Mouse (Mus musculus) stomach, adult 2 months (tissue): ENCODE results near the gene Deaf1. TPM values are rescaled to one million over a fixed set of nuclear protein-coding genes. Genes with fewer than 3 reads are reported as not detected.

Source experiments
- polyA plus RNA-seq: library from polyadenylated mRNA; depleted of rRNA; stranded (reverse); fragments of >200 nt; gene quantifications from 2 replicates; pipeline ENCODE4 v1.2.3, GENCODE M21; 2012; rRNA removed

Deaf1 gene
- 10.8 and 14.7 TPM in 2 replicates for polyA plus RNA-seq

GRCm38 (mm10) chr7:141327469-141328372 lies at the start of gene Deaf1, which contains the start of gene Tmem80:
Gene Deaf1 (minus strand): TSS chr7:141327690.
Gene Tmem80 (plus strand): TSS chr7:141327739.

DNA sequence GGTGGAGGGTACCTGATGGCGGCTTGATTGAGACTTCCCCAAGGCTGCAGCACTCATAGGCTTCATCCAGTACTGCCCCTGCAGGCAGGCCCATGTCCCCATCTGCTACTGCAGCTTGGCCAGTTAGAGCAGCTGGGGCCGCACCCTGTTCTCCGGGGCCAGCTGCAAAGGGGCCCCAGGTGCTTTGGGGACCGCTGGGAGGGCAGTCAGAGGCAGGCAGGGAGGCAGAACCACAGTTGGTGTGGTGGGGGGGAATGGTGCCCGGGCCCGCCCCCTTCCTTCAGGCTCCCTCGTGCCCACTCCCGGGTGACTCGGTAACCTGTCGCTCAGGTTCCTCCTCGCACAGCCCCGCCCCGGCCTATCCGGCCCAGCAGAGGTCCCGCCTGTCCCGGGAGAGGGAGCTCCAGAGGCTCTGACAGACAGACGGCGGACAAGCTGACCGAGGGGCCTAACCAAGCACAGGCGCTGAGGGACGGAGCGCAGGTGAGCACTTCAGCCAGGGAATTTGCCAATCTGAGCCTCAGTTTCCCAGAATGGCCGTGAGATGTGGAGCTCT lies 11.2 kb upstream of the Deaf1 start, which contains the start of gene Eps8l2:
TSS of gene Eps8l2 (plus strand) at position 305 of the 556 bp plus-strand sequence.

GRCm38 (mm10) chr7:141291921-141292582 lies 35.4 kb downstream of the Deaf1 start, which contains the start of gene Drd4:
Gene Drd4 (plus strand): TSS chr7:141292006.

DNA sequence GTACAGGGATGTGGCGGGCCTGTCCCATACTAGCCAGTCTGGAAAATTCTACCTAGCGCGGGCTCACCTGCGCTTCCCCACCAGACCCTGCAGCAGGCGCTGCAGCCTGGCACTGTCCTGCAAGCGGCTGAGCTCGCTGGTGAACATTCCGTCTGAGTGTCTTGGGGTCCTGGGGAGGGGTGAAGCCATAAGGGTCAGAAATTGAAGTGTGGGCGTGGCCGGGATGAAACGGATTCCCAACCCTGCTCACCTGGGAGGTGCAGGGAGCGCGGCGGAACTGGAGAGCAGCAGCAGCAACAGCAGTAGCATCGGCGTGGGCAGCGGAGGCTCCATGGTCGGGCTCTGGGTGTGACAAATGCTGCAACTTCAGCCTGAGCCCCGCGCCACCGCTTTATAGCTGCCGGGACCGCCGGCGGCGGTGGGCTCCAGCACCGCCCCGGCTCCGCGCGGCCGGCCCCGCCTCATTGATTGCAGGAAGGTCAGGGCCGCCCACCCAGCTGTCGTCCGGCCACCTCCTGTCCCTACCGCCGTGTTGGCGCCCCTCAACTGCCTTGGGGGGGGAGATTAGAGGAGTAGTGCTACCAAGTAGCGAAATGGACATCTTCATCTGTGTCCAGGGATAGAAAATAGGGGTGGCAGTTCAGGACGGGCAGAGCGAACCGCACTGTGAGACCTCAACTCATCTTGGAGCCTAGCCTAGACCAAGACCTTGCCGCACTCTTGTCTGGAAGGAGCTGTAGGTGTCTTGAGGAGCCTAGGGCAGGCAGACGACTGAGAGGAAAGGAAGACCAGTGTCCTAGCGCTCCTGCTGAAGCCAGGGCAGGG lies 48.5 kb downstream of the Deaf1 start, which contains the start of gene Sct:
TSS of gene Sct (minus strand) at position 368 of the 825 bp plus-strand sequence.

GRCm38 (mm10) chr7:141276546-141276945 lies 50.9 kb downstream of the Deaf1 start, which contains the start of gene Cdhr5:
Gene Cdhr5 (minus strand): TSS chr7:141276786.

GRCm38 (mm10) chr7:141265739-141266561 lies 61.5 kb downstream of the Deaf1 start, which contains the start of gene Irf7:
Gene Irf7 (minus strand): TSS chr7:141266481.

Other genes with a start within 250 kb of the Deaf1 start
- 87.1 and 93.8 TPM in 2 replicates for gene Pkp3, start 249.5 kb downstream of the Deaf1 start, polyA plus RNA-seq
- gene Sigirr, start 227.1 kb downstream of the Deaf1 start, polyA plus RNA-seq, result 18.7 and 23.0 TPM in 2 replicates
- 18.4 and 22.0 TPM in 2 replicates for gene Ano9, start 209.9 kb downstream of the Deaf1 start, polyA plus RNA-seq
- gene Ptdss2, start 205.3 kb downstream of the Deaf1 start, polyA plus RNA-seq, result 9.4 and 13.8 TPM in 2 replicates
- gene Rnh1, start 154.8 kb downstream of the Deaf1 start, polyA plus RNA-seq, result 80.4 and 88.4 TPM in 2 replicates
- 44.2 and 44.7 TPM in 2 replicates for gene Hras, start 133.7 kb downstream of the Deaf1 start, polyA plus RNA-seq
- 2.5 and 2.6 TPM in 2 replicates for gene Lrrc56, start 133.5 kb downstream of the Deaf1 start, polyA plus RNA-seq
- gene Lmntd2, start 113.6 kb downstream of the Deaf1 start, polyA plus RNA-seq, result 3.7 and 6.7 TPM in 2 replicates
- 85.9 and 98.2 TPM in 2 replicates for gene Rassf7, start 111.8 kb downstream of the Deaf1 start, polyA plus RNA-seq
- gene Phrf1, start 98.9 kb downstream of the Deaf1 start, polyA plus RNA-seq, result 15.5 and 16.7 TPM in 2 replicates
- gene Irf7, start 61.2 kb downstream of the Deaf1 start, polyA plus RNA-seq, result 43.3 and 72.0 TPM in 2 replicates
- gene Cdhr5, start 50.9 kb downstream of the Deaf1 start, polyA plus RNA-seq, result 1.7 and 3.0 TPM in 2 replicates
- gene Sct, start 48.6 kb downstream of the Deaf1 start, polyA plus RNA-seq, result 0.56 and 1.6 TPM in 2 replicates
- gene Drd4, start 35.7 kb downstream of the Deaf1 start, polyA plus RNA-seq, result not detected in 2 replicates
- gene Tmem80, start within 50 bp of the Deaf1 start, polyA plus RNA-seq, result 8.8 and 10.4 TPM in 2 replicates
- 120 and 128 TPM in 2 replicates for gene Eps8l2, start 11.2 kb upstream of the Deaf1 start, polyA plus RNA-seq
- 99.5 and 105 TPM in 2 replicates for gene Taldo1, start 64.5 kb upstream of the Deaf1 start, polyA plus RNA-seq
- 18.6 and 20.4 TPM in 2 replicates for gene Gatd1, start 86.4 kb upstream of the Deaf1 start, polyA plus RNA-seq
- 1.4 and 1.5 TPM in 2 replicates for gene Cend1, start 101.8 kb upstream of the Deaf1 start, polyA plus RNA-seq
- gene Slc25a22, start 110.2 kb upstream of the Deaf1 start, polyA plus RNA-seq, result 41.6 and 43.2 TPM in 2 replicates
- gene Pidd1, start 116.3 kb upstream of the Deaf1 start, polyA plus RNA-seq, result 4.1 and 4.6 TPM in 2 replicates
- 175 and 185 TPM in 2 replicates for gene Rplp2, start 119.7 kb upstream of the Deaf1 start, polyA plus RNA-seq
- 120 and 147 TPM in 2 replicates for gene Pnpla2, start 127.5 kb upstream of the Deaf1 start, polyA plus RNA-seq
- gene Cracr2b, start 133.4 kb upstream of the Deaf1 start, polyA plus RNA-seq, result 78.0 and 82.9 TPM in 2 replicates
- 169 and 189 TPM in 2 replicates for gene Cd151, start 139.7 kb upstream of the Deaf1 start, polyA plus RNA-seq
- 16.5 and 20.9 TPM in 2 replicates for gene Polr2l, start 147.4 kb upstream of the Deaf1 start, polyA plus RNA-seq
- 20.3 and 24.1 TPM in 2 replicates for gene Tspan4, start 147.6 kb upstream of the Deaf1 start, polyA plus RNA-seq
- 20.7 and 26.4 TPM in 2 replicates for gene Chid1, start 212.2 kb upstream of the Deaf1 start, polyA plus RNA-seq
- 18.1 and 23.1 TPM in 2 replicates for gene Ap2a2, start 234.5 kb upstream of the Deaf1 start, polyA plus RNA-seq